In the genomic region with DNA sequence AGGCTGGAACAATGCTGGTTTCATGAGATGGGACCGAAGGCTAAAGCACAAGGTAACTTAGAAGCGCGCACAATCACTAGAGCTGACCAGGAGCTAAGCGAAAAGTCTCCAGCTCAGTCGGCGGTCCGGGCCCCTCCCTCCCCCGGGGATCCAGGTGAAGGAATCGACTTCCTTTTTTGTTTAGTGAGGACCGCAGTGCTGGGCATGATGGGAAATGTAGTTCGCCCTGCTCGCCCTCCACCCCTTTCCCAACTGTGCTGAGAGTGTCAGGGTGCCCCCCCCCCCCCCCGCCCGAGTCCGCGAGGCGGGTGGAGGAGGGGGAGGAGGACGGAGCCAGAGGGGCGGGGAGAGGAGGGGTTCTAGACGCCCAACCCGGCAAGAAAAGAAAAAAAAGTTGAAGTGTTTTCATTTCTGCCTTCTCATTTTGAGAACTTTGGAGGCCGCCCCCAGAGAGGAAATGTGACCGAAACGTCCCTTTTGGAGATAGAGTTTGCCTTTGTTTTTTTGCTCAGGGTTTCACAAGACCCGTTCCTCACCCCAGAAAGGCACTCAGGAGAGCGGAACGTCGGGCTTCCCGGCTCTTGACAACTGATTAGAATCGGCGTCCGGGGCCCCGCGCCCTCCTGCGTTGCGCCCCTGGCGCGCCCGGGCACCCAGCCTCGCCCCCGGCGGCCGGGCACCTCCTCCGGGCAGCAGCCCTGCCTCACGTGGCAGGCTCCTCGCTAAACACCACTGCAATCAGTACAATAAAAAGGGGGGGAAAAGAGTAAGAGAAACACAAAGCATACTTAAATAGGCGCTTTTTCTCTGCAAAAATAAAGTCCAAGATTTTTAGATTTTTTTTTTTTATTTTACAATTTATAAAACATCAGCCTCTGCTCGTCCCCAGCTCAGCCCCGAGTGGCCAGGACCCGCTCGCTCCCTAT, we compare ENCODE assay signal across 8 mouse cellular contexts. TPM values are rescaled to one million over a fixed set of nuclear protein-coding genes. Genes with fewer than 3 reads are reported as not detected.
DNase-seq lines count a peak whose midpoint lies in the region; TF ChIP-seq lines count a peak whose summit lies in the region.

No protein-coding gene starts in this region.

- 0 out of 2 replicates have a peak, but pooled peaks have one; percentile 29 for TF ChIP-seq EP300 in ES-Bruce4 (IDR thresholded peaks at IDR 0.05; ENCODE audit: insufficient read depth, low read depth, low read length)

- H3K4me1 ChIP-seq in ES-Bruce4 (ENCODE audit: control insufficient read depth, insufficient read depth, low read length) = peaks cover 11% of the 10 kb centered on the region
- peaks cover 79% of the 10 kb centered on the region for H3K4me1 ChIP-seq in hindbrain, embryonic 10.5 days (replicated peaks)

- no peaks in the 10 kb centered on the region for H3K27me3 ChIP-seq in ES-Bruce4 (ENCODE audit: control insufficient read depth, insufficient read depth, low read length, poor library complexity, severe bottlenecking)
- peaks cover 33% of the 10 kb centered on the region for H3K27me3 ChIP-seq in hindbrain, embryonic 10.5 days (ENCODE audit: insufficient read depth, poor library complexity, severe bottlenecking)

- DNase-seq in brain, embryonic 18.5 days (ENCODE audit: low read depth, low spot score) = peak; percentile 61
- peak; percentile 91 for DNase-seq in forelimb bud, embryonic 11.5 days (ENCODE audit: low read depth, low spot score)
- peak; percentile 89 for DNase-seq in hindbrain, embryonic 10.5 days (ENCODE audit: low spot score)
- peak; percentile 50 to 73 for DNase-seq in layer of hippocampus, postnatal 14 days (ENCODE audit: low spot score in 2 of 2)
- DNase-seq in lung, postnatal 10 days = peak; percentile 92
- peak; percentile 76 for DNase-seq in ovary, postnatal 36 days (ENCODE audit: low spot score)
- peak; percentile 70 for DNase-seq in thymus, postnatal 4 days

- H3K27ac ChIP-seq in ES-Bruce4 (ENCODE audit: insufficient read depth, low read length) = no peak overlapping the region
- H3K27ac ChIP-seq in hindbrain, embryonic 10.5 days = peak overlapping the region; percentile 99

- peak overlapping the region; percentile 88 for H3K4me3 ChIP-seq in ES-Bruce4 (ENCODE audit: low read depth, low read length)
- peak overlapping the region; percentile 97 for H3K4me3 ChIP-seq in hindbrain, embryonic 10.5 days

- no peaks in the 10 kb centered on the region for H3K9me3 ChIP-seq in ES-Bruce4 (replicated peaks; ENCODE audit: control insufficient read depth, insufficient read depth, low read length, poor library complexity, severe bottlenecking)
- no peaks in the 10 kb centered on the region for H3K9me3 ChIP-seq in hindbrain, embryonic 10.5 days

- H3K9ac ChIP-seq in ES-Bruce4 (ENCODE audit: low read depth, poor library complexity, severe bottlenecking) = peak overlapping the region; percentile 80

- H3K36me3 ChIP-seq in ES-Bruce4 (ENCODE audit: control insufficient read depth, insufficient read depth, low read length, poor library complexity, severe bottlenecking) = no peaks in the 10 kb centered on the region
- no peaks in the 10 kb centered on the region for H3K36me3 ChIP-seq in hindbrain, embryonic 10.5 days

- TF ChIP-seq CTCF in ES-Bruce4 (IDR thresholded peaks at IDR 0.05; ENCODE audit: low read depth, low read length) = no peak

- TF ChIP-seq POLR2A in ES-Bruce4 (IDR thresholded peaks at IDR 0.05; ENCODE audit: insufficient read depth, low read length) = no peak

- under 1% methylated on average over 49 of the region's 51 CpGs for WGBS in hindbrain, embryonic 10.5 days

RNA-seq across cellular contexts. Expression of gene Ier5l, which starts 2.0 kb away (rescaled TPM):
- polyA plus RNA-seq in ES-Bruce4 (2011; ENCODE audit: insufficient read depth, insufficient read length, low read depth, missing spikeins) = 5.3 and 6.2 TPM in 2 replicates
- 3.1 and 3.3 TPM in 2 replicates for polyA plus RNA-seq in hindbrain, embryonic 10.5 days (2016; fragmentation: Nextera tagmentation; extraction: Ambion mirVana)
- total RNA-seq in layer of hippocampus, postnatal 14 days (2021) = 1 to 10 TPM; 8.5 to 9.4 TPM

RNA-seq across cellular contexts. Expression of gene Ptpa, which starts 56.2 kb away (rescaled TPM):
- 83.1 and 91.6 TPM in 2 replicates for polyA plus RNA-seq in ES-Bruce4 (2011; ENCODE audit: insufficient read depth, insufficient read length, low read depth, missing spikeins)
- polyA plus RNA-seq in hindbrain, embryonic 10.5 days (2016; fragmentation: Nextera tagmentation; extraction: Ambion mirVana) = 149 and 151 TPM in 2 replicates
- total RNA-seq in layer of hippocampus, postnatal 14 days (2021) = 100 to 1,000 TPM; 147 to 150 TPM

RNA-seq across cellular contexts. Expression of gene Crat, which starts 56.4 kb away (rescaled TPM):
- polyA plus RNA-seq in ES-Bruce4 (2011; ENCODE audit: insufficient read depth, insufficient read length, low read depth, missing spikeins) = 8.9 and 12.3 TPM in 2 replicates
- polyA plus RNA-seq in hindbrain, embryonic 10.5 days (2016; fragmentation: Nextera tagmentation; extraction: Ambion mirVana) = 22.4 and 26.7 TPM in 2 replicates
- 10 to 100 TPM; 41.0 to 41.1 TPM for total RNA-seq in layer of hippocampus, postnatal 14 days (2021)
